Mouse (Mus musculus) CH12.LX (cell line): ENCODE measurements at regions not wholly inside any gene's neighbourhood (a gene's known extent, or its start where the extent isn't known, plus 50 kb on each side); places are given as distances from the start of the nearest gene placed in this dataset.

Source experiments
- DNase-seq: peaks from one replicate; pipeline ENCODE4 v3.0.0-alpha.2; 2013; ENCODE audit errors: extremely low read depth
- H3K27ac ChIP-seq: 2 replicates; pipeline ENCODE4 v1.5.1; 2012; ENCODE audit warnings: low read depth, mild to moderate bottlenecking, control low read depth, moderate library complexity; ENCODE audit not compliant: insufficient read depth
- H3K27me3 ChIP-seq: replicated peaks from 2 replicates; pipeline ENCODE3; 2012; ENCODE audit warnings: inconsistent platforms
- H3K36me3 ChIP-seq, 2 experiments: replicated peaks in 1 of 2; 2 replicates each; pipeline versions ENCODE3 to v1.6.1; 2012; ENCODE audit warnings: inconsistent platforms in 1 of 2, low read length in 1 of 2, mild to moderate bottlenecking in 1 of 2, mixed read lengths in 1 of 2, moderate library complexity in 1 of 2; ENCODE audit not compliant: control insufficient read depth in 1 of 2, insufficient read depth in 1 of 2
- H3K4me1 ChIP-seq, 2 experiments: 2 replicates each; pipeline ENCODE4 v1.6.1; 2012; ENCODE audit warnings: inconsistent platforms in 1 of 2, moderate library complexity in 1 of 2; ENCODE audit not compliant: insufficient read depth in 2 of 2, control insufficient read depth in 1 of 2
- H3K4me2 ChIP-seq: 2 replicates; pipeline ENCODE4 v1.6.1; 2012; ENCODE audit warnings: low read depth, mild to moderate bottlenecking, control low read depth; ENCODE audit not compliant: poor library complexity, insufficient read depth, severe bottlenecking
- H3K4me3 ChIP-seq, 3 experiments: fragments of 150-350 bp in 1 of 3; sonication (generic) in 1 of 3; replicated peaks in 1 of 3; 2 replicates each; pipeline versions ENCODE3 to v1.5.1; 2011 to 2012; ENCODE audit warnings: low read depth in 2 of 3, low read length in 2 of 3, mild to moderate bottlenecking in 2 of 3, moderate library complexity in 2 of 3, control low read depth in 1 of 3, improper control_type of control experiment in 1 of 3, inconsistent platforms in 1 of 3, mixed read lengths in 1 of 3; ENCODE audit not compliant: poor library complexity in 1 of 3
- H3K79me2 ChIP-seq: replicated peaks from 2 replicates; pipeline ENCODE4 v1.6.1; 2012; ENCODE audit warnings: mild to moderate bottlenecking, moderate library complexity; ENCODE audit not compliant: control insufficient read depth, poor library complexity, insufficient read depth, severe bottlenecking; ENCODE audit errors: extremely low read depth
- H3K9ac ChIP-seq: 2 replicates; pipeline ENCODE4 v1.6.1; 2012; ENCODE audit warnings: low read depth, mild to moderate bottlenecking, control low read depth, moderate library complexity; ENCODE audit not compliant: insufficient read depth
- H3K9me3 ChIP-seq: replicated peaks from 2 replicates; pipeline ENCODE3; 2012; ENCODE audit warnings: low read length, inconsistent platforms, mixed read lengths
- BHLHE40 ChIP-seq: IDR thresholded peaks from 2 replicates; pipeline ENCODE4 v1.6.1; 2011; ENCODE audit warnings: mild to moderate bottlenecking, low read depth, low read length, improper control_type of control experiment
- CHD1 ChIP-seq: IDR thresholded peaks from 2 replicates; pipeline ENCODE4 v1.6.1; 2012; ENCODE audit warnings: low read depth, low read length, improper control_type of control experiment, inconsistent platforms
- ELF1 ChIP-seq: IDR thresholded peaks from 2 replicates; pipeline ENCODE4 v1.6.1; 2014; ENCODE audit warnings: low read depth, mild to moderate bottlenecking, inconsistent platforms, low read length, improper control_type of control experiment
- EP300 ChIP-seq: IDR thresholded peaks from 2 replicates; pipeline ENCODE4 v1.6.1; 2011; ENCODE audit warnings: low read length, improper control_type of control experiment
- ETS1 ChIP-seq: conservative IDR thresholded peaks from 2 replicates; pipeline ENCODE4 v1.6.1; 2012; ENCODE audit warnings: low read depth, mild to moderate bottlenecking, inconsistent platforms, low read length, improper control_type of control experiment, moderate library complexity
- MYC ChIP-seq: IDR thresholded peaks from 2 replicates; pipeline ENCODE4 v1.6.1; 2011; ENCODE audit warnings: low read depth, mild to moderate bottlenecking, improper control_type of control experiment, low read length
- PAX5 ChIP-seq: IDR thresholded peaks from 2 replicates; pipeline ENCODE4 v1.6.1; 2012; ENCODE audit warnings: low read length, inconsistent platforms, mixed read lengths
- POLR2AphosphoS2 ChIP-seq: IDR thresholded peaks from 2 replicates; pipeline ENCODE4 v1.6.1; 2011; ENCODE audit warnings: low read depth, low read length, improper control_type of control experiment
- RAD21 ChIP-seq: IDR thresholded peaks from 2 replicates; pipeline ENCODE4 v1.6.1; 2011; ENCODE audit warnings: low read depth, mild to moderate bottlenecking, low read length, improper control_type of control experiment, moderate library complexity
- RCOR1 ChIP-seq: conservative IDR thresholded peaks from 2 replicates; pipeline ENCODE4 v1.6.1; 2012; ENCODE audit warnings: low read depth, mild to moderate bottlenecking, inconsistent platforms, low read length, improper control_type of control experiment
- SIN3A ChIP-seq: IDR thresholded peaks from 2 replicates; pipeline ENCODE4 v1.6.1; 2012; ENCODE audit warnings: low read length, improper control_type of control experiment, inconsistent platforms
- ZC3H11A ChIP-seq: IDR thresholded peaks from 2 replicates; pipeline ENCODE4 v1.6.1; 2012; ENCODE audit warnings: low read depth, mild to moderate bottlenecking, inconsistent platforms, low read length, improper control_type of control experiment
- ZKSCAN1 ChIP-seq: IDR thresholded peaks from 2 replicates; pipeline ENCODE4 v1.6.1; 2012; ENCODE audit warnings: low read depth, inconsistent platforms, low read length, improper control_type of control experiment, borderline replicate concordance
- ZNF384 ChIP-seq: IDR thresholded peaks from 2 replicates; pipeline ENCODE4 v1.6.1; 2012; ENCODE audit warnings: low read depth, low read length, improper control_type of control experiment, inconsistent platforms
- dilution Hi-C: fragments of 300-500 bp; cut with MboI; formaldehyde crosslinking; loops from 2 replicates; pipeline ENCODE4 v1.14.3; 2020; ENCODE audit warnings: low sequenced_read_pairs; ENCODE audit not compliant: extremely low pct_unique_long_range_greater_than_20kb, extremely low pct_ligation_motif_present
- in situ Hi-C: fragments of 300-500 bp; cut with MboI; formaldehyde crosslinking; loops from 3 replicates; pipeline ENCODE4 v1.14.3; 2019; ENCODE audit warnings: low sequenced_read_pairs, low pct_ligation_motif_present, low pct_unique_long_range_greater_than_20kb, mixed read lengths

- H3K4me1 ChIP-seq = peaks cover 6 to 21% of the 10 kb centered on the region in 2 experiments
- no peak overlapping the region for H3K4me2 ChIP-seq
- in situ Hi-C loops (no loop called here), dilution Hi-C loops (no loop called here)
- H3K36me3 ChIP-seq = no peaks in the 10 kb centered on the region
- H3K9me3 ChIP-seq = no peaks in the 10 kb centered on the region
- DNase-seq = no peak
- no peak for TF ChIP-seq RAD21
- H3K79me2 ChIP-seq = no peaks in the 10 kb centered on the region
- H3K9ac ChIP-seq = no peak overlapping the region
- H3K27me3 ChIP-seq = no peaks in the 10 kb centered on the region
- H3K27ac ChIP-seq = no peak overlapping the region
- H3K4me3 ChIP-seq = no peak overlapping the region
Measured at GRCm38 (mm10) chr8:128162857-128163256, 195.5 kb upstream of the Nrp1 start.

GRCm38 (mm10) chr8:128164976-128165375 is 193.4 kb upstream of the Nrp1 start:
- dilution Hi-C loops = no loop called here
- Histone ChIP-seq H3K27me3 (no peaks in the 10 kb centered on the region), H3K27ac (no peak overlapping the region), H3K9ac (no peak overlapping the region), H3K36me3 (no peaks in the 10 kb centered on the region), H3K9me3 (no peaks in the 10 kb centered on the region), H3K4me1 (peaks cover 6 to 24% of the 10 kb centered on the region in 2 experiments), H3K4me2 (no peak overlapping the region), H3K79me2 (no peaks in the 10 kb centered on the region), H3K4me3 (no peak overlapping the region)
- in situ Hi-C loops = no loop called here
- peak; percentile 26; the same call in 1 of the 2 replicates for TF ChIP-seq EP300
- peak; percentile 25; the same call in 1 of the 2 replicates for TF ChIP-seq BHLHE40
- peak; percentile 84 for TF ChIP-seq ETS1
- TF ChIP-seq ZKSCAN1 = no peak
- DNase-seq = peak; percentile 55

- dilution Hi-C loops = no loop called here
- Histone ChIP-seq H3K4me1 (peaks cover 6 to 25% of the 10 kb centered on the region in 2 experiments), H3K79me2 (no peaks in the 10 kb centered on the region), H3K4me3 (no peak overlapping the region), H3K9me3 (no peaks in the 10 kb centered on the region), H3K4me2 (no peak overlapping the region), H3K27me3 (no peaks in the 10 kb centered on the region), H3K9ac (no peak overlapping the region), H3K27ac (no peak overlapping the region), H3K36me3 (no peaks in the 10 kb centered on the region)
- no peak for TF ChIP-seq ETS1
- TF ChIP-seq ELF1 = no peak
- TF ChIP-seq RCOR1 = no peak
- no peak for TF ChIP-seq PAX5
- no peak for TF ChIP-seq ZKSCAN1
- TF ChIP-seq ZC3H11A = no peak
- TF ChIP-seq CHD1 = no peak
- no peak for TF ChIP-seq POLR2AphosphoS2
- TF ChIP-seq ZNF384 = no peak
- TF ChIP-seq SIN3A = no peak
- no peak for TF ChIP-seq MYC
- DNase-seq = no peak
- in situ Hi-C loops = no loop called here
Measured at GRCm38 (mm10) chr8:128165591-128165990, 192.8 kb upstream of the Nrp1 start.
